Mouse (Mus musculus) adrenal gland, adult 2 months (tissue): ENCODE measurements around the gene Ctnnd1. TPM values are rescaled to one million over a fixed set of nuclear protein-coding genes. Genes with fewer than 3 reads are reported as not detected.

Source experiments
- DNase-seq: peaks from one replicate; pipeline ENCODE4 v3.0.0; 2021
- polyA plus RNA-seq: library from polyadenylated mRNA; depleted of rRNA; stranded (reverse); fragments of >200 nt; gene quantifications from 2 replicates; pipeline ENCODE4 v1.2.3, GENCODE M21; 2012; rRNA removed
- total RNA-seq, 2 experiments: library from RNA; stranded (reverse); gene quantifications; 2 replicates each; pipeline ENCODE4 v1.2.3; 2021

The Ctnnd1 gene
- total and polyA plus RNA-seq, 3 experiments = 25.8 to 135 (median 112) TPM

GRCm38 (mm10) chr2:84607842-84608241 is 42.7 kb downstream of the Ctnnd1 start:
- no peak for DNase-seq

DNA sequence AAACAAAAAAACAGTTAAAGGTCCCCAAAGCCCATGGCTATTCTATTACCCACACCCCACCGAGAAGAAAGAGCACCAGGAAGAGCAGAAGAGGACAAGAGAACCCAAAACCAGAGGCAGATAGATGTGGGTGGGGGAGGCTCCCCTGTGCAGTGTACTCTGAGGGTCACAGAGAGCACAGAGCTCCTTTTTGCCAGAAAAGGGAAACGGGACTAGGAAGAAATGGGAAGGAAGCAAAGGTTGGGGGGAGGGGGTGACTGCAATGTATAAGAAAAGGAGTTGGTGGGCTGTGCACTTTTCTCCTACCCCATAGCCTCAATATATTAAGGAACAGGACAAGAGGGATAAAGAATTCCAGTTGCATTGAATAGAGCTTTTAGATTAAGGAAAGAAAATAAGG is 49.6 kb downstream of the Ctnnd1 start:
- DNase-seq = no peak

- DNase-seq = no peak
Measured at GRCm38 (mm10) chr2:84599270-84599888, 51.2 kb downstream of the Ctnnd1 start.

- no peak for DNase-seq
Measured at GRCm38 (mm10) chr2:84597123-84597522, 53.4 kb downstream of the Ctnnd1 start.

GRCm38 (mm10) chr2:84592801-84593200 is 57.8 kb downstream of the Ctnnd1 start:
- DNase-seq = no peak

DNA sequence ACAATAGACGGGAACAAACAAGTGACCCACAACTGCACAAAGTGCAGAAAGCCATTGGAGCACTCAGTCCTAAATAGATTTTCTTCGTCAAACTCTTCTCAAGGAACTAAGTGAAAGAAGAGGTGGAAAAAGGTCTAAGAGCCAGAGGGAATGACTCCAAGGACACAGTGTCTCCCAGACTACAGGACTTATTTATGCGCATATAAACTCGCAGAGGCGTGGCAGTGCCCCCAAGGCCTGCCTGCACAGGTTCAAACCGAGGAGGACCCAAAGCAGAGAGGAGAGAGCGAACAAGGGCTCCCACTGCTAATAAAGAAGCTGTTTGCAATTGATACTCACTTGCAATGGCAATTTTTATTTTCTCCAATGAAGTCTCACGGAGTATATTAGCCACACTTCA is 64.9 kb downstream of the Ctnnd1 start:
- DNase-seq = no peak

- DNase-seq = no peak
Measured at GRCm38 (mm10) chr2:84582286-84582685, 68.3 kb downstream of the Ctnnd1 start.

- DNase-seq = no peak
Measured at GRCm38 (mm10) chr2:84581208-84581607, 69.4 kb downstream of the Ctnnd1 start.

- no peak for DNase-seq
Measured at GRCm38 (mm10) chr2:84579311-84579710, 71.3 kb downstream of the Ctnnd1 start.

DNA sequence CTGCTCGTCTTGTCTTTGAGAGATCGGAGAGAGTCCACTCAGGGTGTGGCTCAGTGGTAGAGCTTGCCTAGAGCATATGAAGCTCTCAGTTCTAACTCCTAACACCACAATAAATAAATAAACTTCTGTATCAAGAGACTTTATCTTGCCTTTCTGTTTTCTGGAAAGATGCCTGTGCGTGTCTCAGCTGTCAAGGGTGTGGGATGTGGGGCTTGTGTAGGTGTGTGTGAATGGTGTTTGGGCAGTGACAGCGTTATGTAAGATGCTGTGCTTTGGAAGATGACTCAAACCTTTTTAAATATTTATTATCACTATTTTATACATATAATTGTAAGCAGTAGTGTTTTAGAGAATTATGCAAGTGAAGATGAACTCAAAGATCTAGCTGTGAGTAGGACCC is 76.4 kb downstream of the Ctnnd1 start:
- DNase-seq = no peak

- peak; percentile 40 for DNase-seq
Measured at GRCm38 (mm10) chr2:84556888-84557514, 93.6 kb downstream of the Ctnnd1 start.

DNA sequence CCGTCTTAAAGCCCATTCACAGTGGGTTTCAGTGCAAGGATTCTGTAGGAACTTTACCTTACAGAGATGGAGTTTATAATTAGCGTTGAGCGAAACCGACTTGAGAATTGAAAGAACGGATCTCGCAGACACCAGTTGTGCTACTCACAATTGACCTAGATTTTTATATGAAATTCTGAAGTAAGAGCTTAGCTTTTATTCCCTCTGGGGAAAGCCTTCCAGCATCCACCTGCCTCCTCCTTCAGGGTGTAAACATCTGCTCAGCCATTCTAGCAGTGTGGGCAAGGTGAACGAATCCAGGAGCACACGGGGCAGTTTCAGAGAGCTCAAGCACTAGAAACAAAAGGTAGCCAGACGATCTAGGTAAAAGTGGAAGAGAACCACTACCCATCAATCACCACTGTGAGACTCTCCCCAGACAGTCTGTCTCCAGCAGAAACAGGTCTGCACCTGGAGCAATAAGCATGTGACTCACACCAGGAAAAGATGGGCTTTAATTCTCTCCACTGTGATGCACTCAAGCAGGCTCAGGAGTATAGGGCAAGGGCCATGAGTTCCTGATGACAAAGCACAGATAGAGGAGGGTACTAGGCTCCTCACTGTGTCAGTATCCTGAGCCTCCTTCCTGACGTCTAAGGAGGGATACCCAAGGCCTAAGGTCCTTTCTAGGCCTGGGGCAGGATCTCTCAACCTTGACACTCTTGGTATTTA is 99.0 kb downstream of the Ctnnd1 start:
- no peak for DNase-seq

Other genes with a start within 250 kb of the Ctnnd1 start
- gene Calcrl, start 225.4 kb downstream of the Ctnnd1 start, total RNA-seq = 10 to 100 TPM; 15.2 to 23.8 TPM
- gene Calcrl, start 225.4 kb downstream of the Ctnnd1 start, polyA plus RNA-seq = 2.8 and 6.7 TPM in 2 replicates
- gene Tfpi, start 174.0 kb downstream of the Ctnnd1 start, total RNA-seq = 10 to 100 TPM; 41.9 to 52.2 TPM
- gene Tfpi, start 174.0 kb downstream of the Ctnnd1 start, polyA plus RNA-seq = 1.8 and 2.6 TPM in 2 replicates
- gene Btbd18, start 8.3 kb upstream of the Ctnnd1 start, total RNA-seq = under 1 TPM in 1 of 2 experiments, not detected in 1; 0.09 TPM
- gene Btbd18, start 8.3 kb upstream of the Ctnnd1 start, polyA plus RNA-seq = 0.03 TPM in 1 of 2 replicates, not detected in the other
- 10 to 100 TPM; 19.2 to 29.8 TPM for gene Selenoh, start 20.0 kb upstream of the Ctnnd1 start, total RNA-seq
- 42.2 and 63.0 TPM in 2 replicates for gene Selenoh, start 20.0 kb upstream of the Ctnnd1 start, polyA plus RNA-seq
- not detected for gene Gm28635, start 27.3 kb upstream of the Ctnnd1 start, total RNA-seq
- gene Gm28635, start 27.3 kb upstream of the Ctnnd1 start, polyA plus RNA-seq = not detected in 2 replicates
- gene Med19, start 27.6 kb upstream of the Ctnnd1 start, total RNA-seq = 10 to 100 TPM; 24.3 to 24.8 TPM
- 12.3 and 15.1 TPM in 2 replicates for gene Med19, start 27.6 kb upstream of the Ctnnd1 start, polyA plus RNA-seq
- gene Tmx2, start 28.4 kb upstream of the Ctnnd1 start, total RNA-seq = 100 to 1,000 TPM; 168 to 175 TPM
- gene Tmx2, start 28.4 kb upstream of the Ctnnd1 start, polyA plus RNA-seq = 32.0 and 157 TPM in 2 replicates
- 10 to 100 TPM; 61.7 to 74.4 TPM for gene Zdhhc5, start 64.4 kb upstream of the Ctnnd1 start, total RNA-seq
- gene Zdhhc5, start 64.4 kb upstream of the Ctnnd1 start, polyA plus RNA-seq = 37.5 and 46.3 TPM in 2 replicates
- gene Clp1, start 76.6 kb upstream of the Ctnnd1 start, total RNA-seq = 10 to 100 TPM; 11.4 to 16.8 TPM
- gene Clp1, start 76.6 kb upstream of the Ctnnd1 start, polyA plus RNA-seq = 5.1 and 5.3 TPM in 2 replicates
- 1 to 10 TPM; 3.8 to 7.2 TPM for gene Ypel4, start 83.3 kb upstream of the Ctnnd1 start, total RNA-seq
- gene Ypel4, start 83.3 kb upstream of the Ctnnd1 start, polyA plus RNA-seq = 9.8 and 17.2 TPM in 2 replicates
- gene Gm19426, start 92.9 kb upstream of the Ctnnd1 start, total RNA-seq = 1 to 10 TPM in 1 of 2 experiments, under 1 TPM in 1; 0.98 to 2.6 TPM
- gene Gm19426, start 92.9 kb upstream of the Ctnnd1 start, polyA plus RNA-seq = 0.65 and 1.0 TPM in 2 replicates
- gene Serping1, start 124.7 kb upstream of the Ctnnd1 start, total RNA-seq = 100 to 1,000 TPM in 1 of 2 experiments, 10 to 100 TPM in 1; 91.2 to 127 TPM
- gene Serping1, start 124.7 kb upstream of the Ctnnd1 start, polyA plus RNA-seq = 129 and 154 TPM in 2 replicates
- gene Ube2l6, start 148.1 kb upstream of the Ctnnd1 start, total RNA-seq = 10 to 100 TPM; 15.7 to 18.8 TPM
- gene Ube2l6, start 148.1 kb upstream of the Ctnnd1 start, polyA plus RNA-seq = 13.8 and 15.1 TPM in 2 replicates
- not detected for gene Smtnl1, start 171.9 kb upstream of the Ctnnd1 start, total RNA-seq
- gene Smtnl1, start 171.9 kb upstream of the Ctnnd1 start, polyA plus RNA-seq = not detected in 2 replicates
- gene Timm10, start 176.2 kb upstream of the Ctnnd1 start, total RNA-seq = 10 to 100 TPM; 38.5 to 59.6 TPM
- 17.0 and 19.2 TPM in 2 replicates for gene Timm10, start 176.2 kb upstream of the Ctnnd1 start, polyA plus RNA-seq
- gene Slc43a1, start 188.1 kb upstream of the Ctnnd1 start, total RNA-seq = 10 to 100 TPM in 1 of 2 experiments, 1 to 10 TPM in 1; 4.4 to 12.7 TPM
- 10.1 and 14.3 TPM in 2 replicates for gene Slc43a1, start 188.1 kb upstream of the Ctnnd1 start, polyA plus RNA-seq
- 1 to 10 TPM; 1.1 to 1.5 TPM for gene Rtn4rl2, start 235.9 kb upstream of the Ctnnd1 start, total RNA-seq
- 11.5 and 17.5 TPM in 2 replicates for gene Rtn4rl2, start 235.9 kb upstream of the Ctnnd1 start, polyA plus RNA-seq